Mouse (Mus musculus) T-cell, adult 2 months (primary cell): ENCODE data around the gene Tmem235.

Experiments used
- DNase-seq: peaks from one replicate; pipeline ENCODE4 v3.0.0; 2022; ENCODE audit warnings: low spot score

The Tmem235 gene

GRCm38 (mm10) chr11:117865988-117866387, 5.4 kb downstream of the Tmem235 start:
- no peak for DNase-seq

GRCm38 (mm10) chr11:117870688-117871365, 10.3 kb downstream of the Tmem235 start:
- DNase-seq: peak; percentile 84

GRCm38 (mm10) chr11:117871376-117871775, 10.8 kb downstream of the Tmem235 start:
- no peak for DNase-seq

- DNase-seq: peak; percentile 94
These were observed 11.5 kb downstream of the Tmem235 start for GRCm38 (mm10) chr11:117871911-117872584.

GRCm38 (mm10) chr11:117872861-117873608, 12.5 kb downstream of the Tmem235 start, which contains the start of gene Tha1:
Gene Tha1 (minus strand): TSS chr11:117873481.
- DNase-seq: peak; percentile 44

- peak; percentile 43 for DNase-seq
These were observed 13.9 kb downstream of the Tmem235 start for GRCm38 (mm10) chr11:117874419-117874818.

- DNase-seq: no peak
These were observed 15.1 kb downstream of the Tmem235 start for GRCm38 (mm10) chr11:117875681-117876080.

- peak; percentile 87 for DNase-seq
These were observed 17.6 kb downstream of the Tmem235 start for GRCm38 (mm10) chr11:117877917-117878745.

- no peak for DNase-seq
These were observed 18.3 kb downstream of the Tmem235 start for GRCm38 (mm10) chr11:117878892-117879291.

- no peak for DNase-seq
These were observed 19.1 kb downstream of the Tmem235 start for GRCm38 (mm10) chr11:117879676-117880075.

- DNase-seq: no peak
These were observed 19.9 kb downstream of the Tmem235 start for GRCm38 (mm10) chr11:117880336-117880976.

GRCm38 (mm10) chr11:117880977-117881358, 20.4 kb downstream of the Tmem235 start:
- no peak for DNase-seq

- peak; percentile 28 for DNase-seq
These were observed 21.2 kb downstream of the Tmem235 start for GRCm38 (mm10) chr11:117881787-117882186.

- DNase-seq: no peak
These were observed 21.7 kb downstream of the Tmem235 start for GRCm38 (mm10) chr11:117882208-117882607.

- DNase-seq: no peak
These were observed 25.4 kb downstream of the Tmem235 start for GRCm38 (mm10) chr11:117886000-117886399.

GRCm38 (mm10) chr11:117888168-117888852, 27.8 kb downstream of the Tmem235 start:
- DNase-seq: no peak

GRCm38 (mm10) chr11:117888853-117889822, 28.6 kb downstream of the Tmem235 start:
- DNase-seq: no peak

- no peak for DNase-seq
These were observed 29.4 kb downstream of the Tmem235 start for GRCm38 (mm10) chr11:117889887-117890340.

GRCm38 (mm10) chr11:117890519-117891282, 30.1 kb downstream of the Tmem235 start:
- no peak for DNase-seq
